Mouse (Mus musculus): ENCODE results near the gene Serpina3b. TPM values are rescaled to one million over a fixed set of nuclear protein-coding genes. Genes with fewer than 3 reads are reported as not detected.

The Serpina3b gene
- polyA plus RNA-seq, 1 experiment from 2014 or later: not detected

DNA sequence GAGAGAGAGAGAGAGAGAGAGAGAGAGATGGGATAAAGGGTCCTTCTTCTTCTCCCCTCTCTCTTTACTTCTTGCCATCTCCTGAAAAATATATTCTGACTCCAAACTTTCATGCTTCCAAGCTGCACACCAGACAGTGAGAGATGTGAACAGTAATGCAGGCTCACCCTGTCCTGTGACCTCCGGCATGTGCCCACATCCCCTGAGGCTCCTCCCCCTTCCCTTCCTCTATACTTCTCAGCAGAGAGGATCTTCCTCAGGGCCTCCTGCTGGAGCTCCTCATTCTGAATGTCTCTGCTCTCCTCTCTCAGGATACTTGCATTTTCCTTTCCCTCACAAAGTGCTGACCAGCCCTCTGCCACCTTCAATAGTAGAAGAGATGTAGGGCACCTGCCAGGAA is 14.6 kb downstream of the Serpina3b start:
- DNase-seq (ENCODE audit: low spot score): no peak
- 38% methylated on average over 1 of the region's 1 CpGs for WGBS
- Histone ChIP-seq H3K9ac (replicated peaks; ENCODE audit: low read length) (no peak overlapping the region), H3K27me3 (ENCODE audit: control insufficient read depth, insufficient read depth, low read length) (no peaks in the 10 kb centered on the region), H3K36me3 (replicated peaks; ENCODE audit: control insufficient read depth, insufficient read depth, low read depth, low read length) (no peaks in the 10 kb centered on the region), H3K4me1 (ENCODE audit: control insufficient read depth, insufficient read depth, low read length) (no peaks in the 10 kb centered on the region), H3K27ac (replicated peaks; ENCODE audit: low read depth, low read length) (no peak overlapping the region), H3K9me3 (replicated peaks; ENCODE audit: control insufficient read depth, low read length) (no peaks in the 10 kb centered on the region), H3K4me3 (ENCODE audit: low read depth, low read length) (no peak overlapping the region), H3K4me2 (ENCODE audit: low read depth, low read length) (no peak overlapping the region)
- ATAC-seq (replicated peaks; ENCODE audit: insufficient number of reproducible peaks, low FRiP score, low TSS enrichment, low read depth): no peak

DNA sequence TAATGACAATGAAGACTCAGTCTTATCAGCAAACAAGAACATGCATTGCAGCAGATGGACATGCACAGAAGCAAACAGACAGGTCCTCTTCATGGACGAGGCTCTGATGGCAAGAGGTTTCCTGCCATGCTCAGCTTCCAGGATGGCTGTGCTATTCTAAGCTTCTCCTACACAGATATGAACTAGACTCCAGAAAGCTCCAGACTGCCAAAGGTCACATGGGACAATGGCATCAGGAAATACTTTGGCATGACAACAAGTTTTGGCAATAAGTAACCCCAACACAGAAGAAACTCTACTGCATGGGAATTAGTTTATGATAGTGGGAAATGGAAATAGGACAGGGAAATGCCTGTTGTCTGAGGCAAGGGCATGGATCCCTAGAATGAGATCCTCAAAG is 15.5 kb downstream of the Serpina3b start:
- no peaks in the 10 kb centered on the region for H3K9me3 ChIP-seq (replicated peaks; ENCODE audit: control insufficient read depth, low read length)
- H3K4me3 ChIP-seq (ENCODE audit: low read depth, low read length): no peak overlapping the region
- H3K36me3 ChIP-seq (replicated peaks; ENCODE audit: control insufficient read depth, insufficient read depth, low read depth, low read length): no peaks in the 10 kb centered on the region
- 88% methylated on average over 1 of the region's 1 CpGs for WGBS
- H3K4me2 ChIP-seq (ENCODE audit: low read depth, low read length): no peak overlapping the region
- no peaks in the 10 kb centered on the region for H3K27me3 ChIP-seq (ENCODE audit: control insufficient read depth, insufficient read depth, low read length)
- no peak for ATAC-seq (replicated peaks; ENCODE audit: insufficient number of reproducible peaks, low FRiP score, low TSS enrichment, low read depth)
- H3K9ac ChIP-seq (replicated peaks; ENCODE audit: low read length): no peak overlapping the region
- no peak for DNase-seq (ENCODE audit: low spot score)
- H3K4me1 ChIP-seq (ENCODE audit: control insufficient read depth, insufficient read depth, low read length): no peaks in the 10 kb centered on the region
- H3K27ac ChIP-seq (replicated peaks; ENCODE audit: low read depth, low read length): no peak overlapping the region

DNA sequence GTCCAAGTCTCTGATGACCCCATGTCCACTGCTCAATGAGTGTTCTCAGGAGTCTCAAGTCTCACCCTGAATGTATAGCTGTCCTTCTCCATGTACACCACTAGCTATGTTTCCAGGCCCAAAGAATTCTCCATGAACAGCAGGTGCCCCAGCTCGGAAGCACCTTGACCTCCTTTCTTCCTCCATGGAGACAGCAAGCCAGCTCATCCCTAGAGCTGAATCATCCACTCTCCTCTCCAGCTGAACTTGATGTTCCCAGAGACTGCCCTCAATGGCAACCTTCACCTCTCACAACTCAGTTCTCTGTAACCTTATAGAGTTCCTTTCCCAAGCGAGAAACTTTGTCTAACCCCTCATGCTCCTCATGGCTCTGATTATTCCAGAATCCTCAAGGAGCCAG is 17.8 kb downstream of the Serpina3b start:
- no peaks in the 10 kb centered on the region for H3K9me3 ChIP-seq (replicated peaks; ENCODE audit: control insufficient read depth, low read length)
- H3K4me3 ChIP-seq (ENCODE audit: low read depth, low read length): no peak overlapping the region
- ATAC-seq (replicated peaks; ENCODE audit: insufficient number of reproducible peaks, low FRiP score, low TSS enrichment, low read depth) (no peak), DNase-seq (ENCODE audit: low spot score) (no peak)
- no peaks in the 10 kb centered on the region for H3K36me3 ChIP-seq (replicated peaks; ENCODE audit: control insufficient read depth, insufficient read depth, low read depth, low read length)
- no peak overlapping the region for H3K9ac ChIP-seq (replicated peaks; ENCODE audit: low read length)
- no peak overlapping the region for H3K4me2 ChIP-seq (ENCODE audit: low read depth, low read length)
- H3K27me3 ChIP-seq (ENCODE audit: control insufficient read depth, insufficient read depth, low read length): no peaks in the 10 kb centered on the region
- WGBS: 92% methylated on average over 2 of the region's 2 CpGs
- no peak overlapping the region for H3K27ac ChIP-seq (replicated peaks; ENCODE audit: low read depth, low read length)
- H3K4me1 ChIP-seq (ENCODE audit: control insufficient read depth, insufficient read depth, low read length): no peaks in the 10 kb centered on the region

DNA sequence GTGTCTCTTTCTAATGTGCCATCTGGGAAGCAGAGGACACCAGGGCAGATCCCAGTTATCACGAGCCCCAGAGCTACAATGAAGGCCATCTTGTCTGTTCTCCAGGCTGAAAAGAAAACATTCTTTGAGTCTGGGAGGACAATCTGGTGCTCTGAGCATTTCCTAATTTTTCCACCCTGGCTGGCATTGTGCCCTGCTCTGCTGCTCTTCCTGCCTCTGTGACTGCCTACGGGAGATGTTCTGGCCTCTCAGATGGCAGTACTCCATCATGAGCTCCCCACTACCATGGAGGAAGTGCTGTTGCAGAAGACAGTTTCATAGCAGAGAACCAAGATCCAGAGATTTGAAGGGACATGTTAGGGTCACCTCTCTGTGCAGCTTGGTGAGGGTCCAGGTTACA is 24.2 kb downstream of the Serpina3b start:
- H3K9me3 ChIP-seq (replicated peaks; ENCODE audit: control insufficient read depth, low read length): no peaks in the 10 kb centered on the region
- no peak for ATAC-seq (replicated peaks; ENCODE audit: insufficient number of reproducible peaks, low FRiP score, low TSS enrichment, low read depth)
- WGBS: 84% methylated on average over 2 of the region's 2 CpGs
- no peak overlapping the region for H3K9ac ChIP-seq (replicated peaks; ENCODE audit: low read length)
- H3K27ac ChIP-seq (replicated peaks; ENCODE audit: low read depth, low read length): no peak overlapping the region
- H3K4me1 ChIP-seq (ENCODE audit: control insufficient read depth, insufficient read depth, low read length): no peaks in the 10 kb centered on the region
- DNase-seq (ENCODE audit: low spot score): no peak
- H3K27me3 ChIP-seq (ENCODE audit: control insufficient read depth, insufficient read depth, low read length): no peaks in the 10 kb centered on the region
- H3K36me3 ChIP-seq (replicated peaks; ENCODE audit: control insufficient read depth, insufficient read depth, low read depth, low read length): no peaks in the 10 kb centered on the region
- H3K4me3 ChIP-seq (ENCODE audit: low read depth, low read length): no peak overlapping the region
- no peak overlapping the region for H3K4me2 ChIP-seq (ENCODE audit: low read depth, low read length)

DNA sequence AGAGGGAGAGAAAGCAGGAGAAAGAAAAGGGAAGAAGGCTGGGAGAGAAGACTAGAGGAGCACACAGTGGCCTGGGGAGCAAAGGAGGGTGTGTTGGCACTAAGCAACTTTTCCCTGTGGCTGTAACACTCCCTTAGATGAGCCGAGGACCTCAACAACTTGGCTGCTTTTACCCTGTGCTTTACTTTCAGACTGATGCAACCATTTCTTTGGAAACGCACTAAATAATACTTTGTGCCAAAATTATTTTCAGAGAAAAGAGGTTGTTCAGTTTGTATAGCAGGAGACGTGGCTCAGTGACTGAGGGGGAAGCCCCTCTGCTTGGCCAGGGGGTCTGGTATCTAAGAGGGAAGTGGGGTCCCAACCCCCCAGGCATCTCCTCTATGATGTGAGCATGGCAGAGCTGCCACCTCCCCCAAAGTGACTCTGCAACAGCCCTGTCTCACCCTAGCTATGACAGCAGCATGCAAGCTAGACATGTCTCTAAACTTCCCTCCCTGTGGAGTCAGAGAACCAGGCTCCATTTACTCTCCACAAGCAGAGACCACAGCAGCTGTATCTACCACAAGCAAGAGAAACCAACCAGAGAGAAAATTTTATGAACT is 25.3 kb downstream of the Serpina3b start:
- DNase-seq (ENCODE audit: low spot score) (no peak), ATAC-seq (replicated peaks; ENCODE audit: insufficient number of reproducible peaks, low FRiP score, low TSS enrichment, low read depth) (no peak)
- Histone ChIP-seq H3K9ac (replicated peaks; ENCODE audit: low read length) (no peak overlapping the region), H3K27me3 (ENCODE audit: control insufficient read depth, insufficient read depth, low read length) (no peaks in the 10 kb centered on the region), H3K9me3 (replicated peaks; ENCODE audit: control insufficient read depth, low read length) (no peaks in the 10 kb centered on the region), H3K36me3 (replicated peaks; ENCODE audit: control insufficient read depth, insufficient read depth, low read depth, low read length) (no peaks in the 10 kb centered on the region), H3K4me1 (ENCODE audit: control insufficient read depth, insufficient read depth, low read length) (no peaks in the 10 kb centered on the region), H3K4me2 (ENCODE audit: low read depth, low read length) (no peak overlapping the region), H3K27ac (replicated peaks; ENCODE audit: low read depth, low read length) (no peak overlapping the region), H3K4me3 (ENCODE audit: low read depth, low read length) (no peak overlapping the region)
- WGBS: 67% methylated on average over 3 of the region's 3 CpGs

DNA sequence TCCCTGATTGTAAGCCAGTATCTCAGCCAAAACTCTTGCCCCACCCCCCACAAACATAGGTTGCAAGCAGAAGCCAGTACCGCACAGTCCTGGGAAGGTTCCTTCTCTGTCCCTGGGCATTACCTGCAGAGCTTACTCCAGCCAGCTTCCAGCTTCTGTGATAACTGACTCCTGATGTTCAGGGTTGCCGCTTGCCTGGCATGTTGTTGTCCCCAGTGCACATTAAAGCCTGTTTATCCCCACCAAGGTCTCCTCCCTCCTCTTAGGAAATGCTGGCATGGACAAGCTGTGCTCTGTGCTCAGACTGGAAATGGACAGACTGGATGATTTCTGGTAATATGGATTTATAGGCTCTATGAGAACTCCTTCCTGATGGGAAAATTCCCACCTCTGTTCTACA is 25.9 kb downstream of the Serpina3b start, which contains the start of gene Serpina3c:
Gene Serpina3c, minus strand, starts transcription at position 215 of the 400 bp plus-strand sequence.
- H3K4me3 ChIP-seq (ENCODE audit: low read depth, low read length): no peak within 1 kb of the TSS
- no peak within 1 kb of the TSS for H3K9ac ChIP-seq (replicated peaks; ENCODE audit: low read length)
- H3K4me1 ChIP-seq (ENCODE audit: control insufficient read depth, insufficient read depth, low read length): no peaks in the 10 kb centered on the region
- no peaks in the 10 kb centered on the region for H3K36me3 ChIP-seq (replicated peaks; ENCODE audit: control insufficient read depth, insufficient read depth, low read depth, low read length)
- no peaks in the 10 kb centered on the region for H3K9me3 ChIP-seq (replicated peaks; ENCODE audit: control insufficient read depth, low read length)
- H3K27ac ChIP-seq (replicated peaks; ENCODE audit: low read depth, low read length): no peak within 1 kb of the TSS
- H3K4me2 ChIP-seq (ENCODE audit: low read depth, low read length): no peak within 1 kb of the TSS
- WGBS: 87% methylated on average over 2 of the region's 2 CpGs
- H3K27me3 ChIP-seq (ENCODE audit: control insufficient read depth, insufficient read depth, low read length): no peaks in the 10 kb centered on the region
- ATAC-seq (replicated peaks; ENCODE audit: insufficient number of reproducible peaks, low FRiP score, low TSS enrichment, low read depth) (no peak), DNase-seq (ENCODE audit: low spot score) (no peak)

DNA sequence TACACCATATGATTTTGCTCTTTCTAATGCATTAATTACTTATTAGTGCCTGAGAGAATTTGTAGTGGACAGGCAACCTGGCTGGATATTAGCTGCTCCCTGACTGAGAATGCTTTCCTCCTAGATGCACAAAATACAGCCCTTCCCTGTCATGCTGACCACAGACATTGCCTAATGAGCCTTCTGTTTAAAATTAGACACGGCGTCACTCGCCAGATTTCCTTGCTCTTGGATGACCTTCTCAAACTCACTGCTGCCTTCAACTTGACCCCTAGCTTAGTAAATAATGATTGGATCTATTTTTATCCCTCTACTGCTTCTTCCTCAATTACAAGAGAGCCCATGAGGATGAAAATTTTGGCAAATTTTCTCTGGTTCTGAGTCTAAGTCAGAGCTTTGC is 47.0 kb downstream of the Serpina3b start:
- no peak overlapping the region for H3K27ac ChIP-seq (replicated peaks; ENCODE audit: low read depth, low read length)
- no peak overlapping the region for H3K4me3 ChIP-seq (ENCODE audit: low read depth, low read length)
- H3K36me3 ChIP-seq (replicated peaks; ENCODE audit: control insufficient read depth, insufficient read depth, low read depth, low read length): no peaks in the 10 kb centered on the region
- WGBS: 54% methylated on average over 3 of the region's 3 CpGs
- no peak for ATAC-seq (replicated peaks; ENCODE audit: insufficient number of reproducible peaks, low FRiP score, low TSS enrichment, low read depth)
- H3K9ac ChIP-seq (replicated peaks; ENCODE audit: low read length): no peak overlapping the region
- no peaks in the 10 kb centered on the region for H3K9me3 ChIP-seq (replicated peaks; ENCODE audit: control insufficient read depth, low read length)
- no peak for DNase-seq (ENCODE audit: low spot score)
- no peaks in the 10 kb centered on the region for H3K4me1 ChIP-seq (ENCODE audit: control insufficient read depth, insufficient read depth, low read length)
- no peaks in the 10 kb centered on the region for H3K27me3 ChIP-seq (ENCODE audit: control insufficient read depth, insufficient read depth, low read length)
- no peak overlapping the region for H3K4me2 ChIP-seq (ENCODE audit: low read depth, low read length)

DNA sequence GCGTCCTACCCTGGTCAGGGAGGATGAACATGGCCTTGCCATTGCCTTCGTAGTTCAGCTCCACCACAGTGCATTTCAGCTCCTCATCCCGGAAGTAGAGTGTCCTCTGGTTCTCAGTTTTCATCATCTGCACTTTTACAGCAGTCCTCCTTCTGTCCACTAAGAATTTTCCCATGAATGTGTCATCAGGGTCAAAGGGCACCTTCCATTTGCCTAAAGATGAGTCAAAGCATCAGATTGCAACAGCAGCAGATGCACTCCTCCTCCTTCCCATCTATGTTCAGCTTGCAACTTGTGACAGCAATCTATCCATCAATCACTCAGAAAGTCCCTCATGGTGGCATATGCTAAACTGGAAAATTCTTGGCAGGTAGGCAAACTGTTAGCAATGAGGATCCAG is 47.8 kb downstream of the Serpina3b start:
- Histone ChIP-seq H3K9me3 (replicated peaks; ENCODE audit: control insufficient read depth, low read length) (no peaks in the 10 kb centered on the region), H3K36me3 (replicated peaks; ENCODE audit: control insufficient read depth, insufficient read depth, low read depth, low read length) (no peaks in the 10 kb centered on the region), H3K9ac (replicated peaks; ENCODE audit: low read length) (no peak overlapping the region), H3K4me2 (ENCODE audit: low read depth, low read length) (no peak overlapping the region), H3K4me3 (ENCODE audit: low read depth, low read length) (no peak overlapping the region), H3K27ac (replicated peaks; ENCODE audit: low read depth, low read length) (no peak overlapping the region), H3K4me1 (ENCODE audit: control insufficient read depth, insufficient read depth, low read length) (no peaks in the 10 kb centered on the region), H3K27me3 (ENCODE audit: control insufficient read depth, insufficient read depth, low read length) (no peaks in the 10 kb centered on the region)
- no peak for ATAC-seq (replicated peaks; ENCODE audit: insufficient number of reproducible peaks, low FRiP score, low TSS enrichment, low read depth)
- 85% methylated on average over 3 of the region's 3 CpGs for WGBS
- DNase-seq (ENCODE audit: low spot score): no peak

All from embryonic facial prominence, embryonic 11.5 days (tissue).